Mouse (Mus musculus) regulatory T cell (primary cell): Measurements from ENCODE around the gene Lyl1.

Source experiments
- in situ Hi-C: fragments of 300-600 bp; cut with MboI, MseI; formaldehyde crosslinking; loops from one replicate; pipeline ENCODE4 v1.15.1; 2025; ENCODE audit warnings: high pct_unique_total_duplicates

Lyl1 gene

GRCm38 (mm10) chr8:84700941-84701911 lies at the start of gene Lyl1:
TSS of gene Lyl1 (plus strand) at chr8:84701457.
- in situ Hi-C loops = no loop called here

- in situ Hi-C loops = no loop called here
These were observed 48.1 kb upstream of the Lyl1 start for GRCm38 (mm10) chr8:84653092-84653631.

GRCm38 (mm10) chr8:84654597-84654996 lies 46.7 kb upstream of the Lyl1 start:
- in situ Hi-C loops = no loop called here

GRCm38 (mm10) chr8:84655336-84656190 lies 45.7 kb upstream of the Lyl1 start:
- in situ Hi-C loops = loop anchor here (5.0 kb wide), 1 partner anchor 453 kb away; no protein-coding TSS in a partner anchor

- in situ Hi-C loops = loop anchor here (5.0 kb wide), 1 partner anchor 454 kb away; no protein-coding TSS in a partner anchor
These were observed 45.1 kb upstream of the Lyl1 start for GRCm38 (mm10) chr8:84656191-84656525.

- in situ Hi-C loops = loop anchor here (5.0 kb wide), 1 partner anchor 454 kb away; no protein-coding TSS in a partner anchor
These were observed 44.6 kb upstream of the Lyl1 start for GRCm38 (mm10) chr8:84656641-84657126.

- in situ Hi-C loops = loop anchor here (5.0 kb wide), 1 partner anchor 455 kb away; no protein-coding TSS in a partner anchor
These were observed 44.1 kb upstream of the Lyl1 start for GRCm38 (mm10) chr8:84657203-84657602.

- in situ Hi-C loops = loop anchor here (5.0 kb wide), 1 partner anchor 455 kb away; no protein-coding TSS in a partner anchor
These were observed 43.6 kb upstream of the Lyl1 start for GRCm38 (mm10) chr8:84657680-84658079.

- in situ Hi-C loops = loop anchor here (5.0 kb wide), 1 partner anchor 457 kb away; no protein-coding TSS in a partner anchor
These were observed 42.3 kb upstream of the Lyl1 start for GRCm38 (mm10) chr8:84658951-84659350.

- in situ Hi-C loops = loop anchor here (5.0 kb wide), 2 partner anchors 317 to 458 kb away; partner anchors contain the start of gene Junb
These were observed 41.1 kb upstream of the Lyl1 start for GRCm38 (mm10) chr8:84659936-84660818.

- in situ Hi-C loops = loop anchor here (5.0 kb wide), 1 partner anchor 316 kb away; the partner anchor contains the start of gene Junb
These were observed 40.3 kb upstream of the Lyl1 start for GRCm38 (mm10) chr8:84660819-84661457.

- in situ Hi-C loops = loop anchor here (5.0 kb wide), 1 partner anchor 316 kb away; the partner anchor contains the start of gene Junb
These were observed 39.8 kb upstream of the Lyl1 start for GRCm38 (mm10) chr8:84661458-84661871.

GRCm38 (mm10) chr8:84661961-84662571 lies 39.2 kb upstream of the Lyl1 start:
- in situ Hi-C loops = loop anchor here (5.0 kb wide), 1 partner anchor 315 kb away; the partner anchor contains the start of gene Junb

- in situ Hi-C loops = loop anchor here (5.0 kb wide), 1 partner anchor 315 kb away; the partner anchor contains the start of gene Junb
These were observed 38.6 kb upstream of the Lyl1 start, which contains the start of gene Ier2 for GRCm38 (mm10) chr8:84662581-84663065. TSS of gene Ier2 (minus strand) at chr8:84662852.

- in situ Hi-C loops = loop anchor here (5.0 kb wide), 1 partner anchor 314 kb away; the partner anchor contains the start of gene Junb
These were observed 37.6 kb upstream of the Lyl1 start for GRCm38 (mm10) chr8:84663483-84664327.

- in situ Hi-C loops = loop anchor here (5.0 kb wide), 1 partner anchor 313 kb away; the partner anchor contains the start of gene Junb
These were observed 36.5 kb upstream of the Lyl1 start for GRCm38 (mm10) chr8:84664566-84665384.
